Mouse (Mus musculus) myocyte (in vitro differentiated cells): ENCODE measurements around the gene Arhgap17. TPM values are rescaled to one million over a fixed set of nuclear protein-coding genes. Genes with fewer than 3 reads are reported as not detected.

Source experiments
- H3K27me3 ChIP-seq: one replicate; pipeline ENCODE4 v1.6.1; 2011; ENCODE audit not compliant: control insufficient read depth, insufficient read depth, insufficient read length
- H3K36me3 ChIP-seq: one replicate; pipeline ENCODE4 v1.6.1; 2011; ENCODE audit not compliant: control insufficient read depth, insufficient read depth
- H3K4me2 ChIP-seq: one replicate; pipeline ENCODE4 v1.6.1; 2011; ENCODE audit warnings: low read depth, control low read depth
- H3K4me3 ChIP-seq: one replicate; pipeline ENCODE4 v1.5.1; 2011; ENCODE audit warnings: mild to moderate bottlenecking, control low read depth, moderate library complexity
- H3K79me2 ChIP-seq: one replicate; pipeline ENCODE4 v1.6.1; 2011; ENCODE audit not compliant: control insufficient read depth, insufficient read depth
- H3ac ChIP-seq: one replicate; pipeline ENCODE4 v1.6.1; 2011; ENCODE audit not compliant: control insufficient read depth, insufficient read length
- CEBPB ChIP-seq: IDR thresholded peaks from 2 replicates; pipeline ENCODE4 v1.6.1; 2011; ENCODE audit warnings: mild to moderate bottlenecking, moderate library complexity; ENCODE audit not compliant: poor library complexity, insufficient read depth, severe bottlenecking
- E2F4 ChIP-seq: IDR thresholded peaks from one replicate; pipeline ENCODE4 v1.6.1; 2011; ENCODE audit warnings: mild to moderate bottlenecking, control low read depth, moderate library complexity; ENCODE audit not compliant: insufficient read depth
- MAX ChIP-seq: IDR thresholded peaks from one replicate; pipeline ENCODE4 v1.6.1; 2011; ENCODE audit warnings: low read depth, mild to moderate bottlenecking, control low read depth
- MYOD1 ChIP-seq, 3 experiments: IDR thresholded peaks; one replicate each; pipeline ENCODE4 v1.6.1; 2011; ENCODE audit warnings: control low read depth in 2 of 3, low read depth in 2 of 3, mild to moderate bottlenecking in 2 of 3, moderate library complexity in 1 of 3; ENCODE audit not compliant: insufficient read length in 2 of 3, control insufficient read depth in 1 of 3
- MYOG ChIP-seq, 3 experiments: IDR thresholded peaks; one replicate each; pipeline ENCODE4 v1.6.1; 2011; ENCODE audit warnings: control low read depth in 2 of 3, low read depth in 2 of 3, mild to moderate bottlenecking in 2 of 3; ENCODE audit not compliant: insufficient read length in 2 of 3, control insufficient read depth in 1 of 3, insufficient read depth in 1 of 3
- POLR2A ChIP-seq: IDR thresholded peaks from one replicate; pipeline ENCODE4 v1.6.1; 2011; ENCODE audit warnings: low read depth, mild to moderate bottlenecking, control low read depth, moderate library complexity; ENCODE audit not compliant: insufficient read length
- POLR2AphosphoS2 ChIP-seq: IDR thresholded peaks from one replicate; pipeline ENCODE4 v1.6.1; 2011; ENCODE audit warnings: low read depth, control low read depth; ENCODE audit not compliant: insufficient read length
- REST ChIP-seq: IDR thresholded peaks from one replicate; pipeline ENCODE4 v1.6.1; 2011; ENCODE audit warnings: mild to moderate bottlenecking, control low read depth, moderate library complexity; ENCODE audit not compliant: insufficient read depth, insufficient read length
- SRF ChIP-seq: IDR thresholded peaks from one replicate; pipeline ENCODE4 v1.6.1; 2011; ENCODE audit warnings: low read depth; ENCODE audit not compliant: control insufficient read depth, insufficient read length
- TCF12 ChIP-seq: IDR thresholded peaks from one replicate; pipeline ENCODE4 v1.6.1; 2011; ENCODE audit warnings: mild to moderate bottlenecking, control low read depth; ENCODE audit not compliant: poor library complexity, insufficient read depth, severe bottlenecking
- TCF3 ChIP-seq: IDR thresholded peaks from one replicate; pipeline ENCODE4 v1.6.1; 2011; ENCODE audit warnings: low read depth, control low read depth; ENCODE audit not compliant: insufficient read length
- USF1 ChIP-seq: IDR thresholded peaks from one replicate; pipeline ENCODE4 v1.6.1; 2011; ENCODE audit warnings: low read depth, mild to moderate bottlenecking, control low read depth, moderate library complexity
- polyA plus RNA-seq: library from polyadenylated mRNA; unstranded; fragments of >200 nt; fragmentation: generic; extraction: Trizol; gene quantifications from one replicate; pipeline ENCODE4 v1.2.1, GENCODE M21; 2012; ENCODE audit warnings: missing spikeins

Arhgap17 gene
- polyA plus RNA-seq, 1 experiment, result 18.0 TPM

DNA sequence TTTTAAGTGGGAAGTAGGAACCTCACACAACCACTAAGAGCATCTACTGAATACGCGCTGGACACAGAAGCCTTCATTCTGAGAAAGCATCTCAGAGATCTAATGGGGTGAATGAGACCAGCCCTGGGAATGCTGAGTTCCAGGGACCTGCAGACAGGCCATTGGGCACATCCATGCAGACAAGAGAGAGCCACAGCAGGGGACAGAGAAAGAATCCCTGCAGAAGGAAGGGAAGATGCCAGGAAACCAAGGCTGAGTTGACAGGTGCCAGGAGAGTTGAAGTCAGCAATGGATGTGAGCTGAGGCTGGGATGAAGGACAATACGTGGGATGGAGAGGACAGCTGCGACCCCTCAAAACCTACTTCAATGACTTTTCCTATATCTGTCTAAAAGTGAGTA lies 16.6 kb downstream of the Arhgap17 start:
- no peak overlapping the region for H3ac ChIP-seq
- H3K4me3 ChIP-seq, result no peak overlapping the region
- peaks cover 3% of the 10 kb centered on the region for H3K36me3 ChIP-seq
- no peaks in the 10 kb centered on the region for H3K27me3 ChIP-seq
- TF ChIP-seq E2F4 (no peak), POLR2AphosphoS2 (no peak), REST (no peak), TCF3 (no peak), CEBPB (no peak), TCF12 (no peak), MYOD1 (IDR thresholded peaks at IDR 0.05; ENCODE audit: control insufficient read depth in 1 of 3, insufficient read length in 2 of 3, low read depth in 2 of 3) (peak in 1 of 3 experiments; percentile 11)
- no peak overlapping the region for H3K4me2 ChIP-seq
- H3K79me2 ChIP-seq, result peaks cover 75% of the 10 kb centered on the region

GRCm38 (mm10) chr7:123350243-123350642 lies 19.5 kb downstream of the Arhgap17 start:
- H3K36me3 ChIP-seq, result no peaks in the 10 kb centered on the region
- peaks cover 83% of the 10 kb centered on the region for H3K79me2 ChIP-seq
- no peak overlapping the region for H3ac ChIP-seq
- no peak overlapping the region for H3K4me3 ChIP-seq
- TF ChIP-seq MAX (no peak), POLR2A (no peak), SRF (no peak), TCF3 (no peak), POLR2AphosphoS2 (no peak), CEBPB (no peak), REST (no peak), MYOD1 (IDR thresholded peaks at IDR 0.05; ENCODE audit: control insufficient read depth in 1 of 3, insufficient read length in 2 of 3, low read depth in 2 of 3) (no peak)
- H3K27me3 ChIP-seq, result no peaks in the 10 kb centered on the region
- no peak overlapping the region for H3K4me2 ChIP-seq

DNA sequence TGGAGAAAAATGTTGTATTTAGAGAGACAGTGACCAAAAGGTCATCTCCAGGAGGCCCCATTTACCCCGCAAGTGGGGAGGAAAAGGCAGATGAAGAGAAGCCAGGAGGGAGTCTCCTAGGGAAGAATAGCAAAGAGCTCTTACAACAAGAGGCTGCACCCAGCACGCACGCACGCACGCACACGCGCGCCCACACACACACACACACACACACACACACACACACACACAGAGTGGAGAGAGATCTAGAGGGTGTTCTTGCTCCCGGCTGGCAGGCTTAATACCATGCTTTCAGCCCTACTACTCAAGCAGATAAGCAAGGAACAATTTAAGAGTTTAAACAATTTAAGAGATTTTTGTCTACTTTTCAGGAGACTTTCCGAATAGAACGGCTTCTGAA lies 19.9 kb downstream of the Arhgap17 start:
- Histone ChIP-seq H3K27me3 (no peaks in the 10 kb centered on the region), H3K79me2 (peaks cover 86% of the 10 kb centered on the region), H3K4me3 (no peak overlapping the region), H3ac (no peak overlapping the region), H3K36me3 (no peaks in the 10 kb centered on the region), H3K4me2 (no peak overlapping the region)
- TF ChIP-seq POLR2AphosphoS2 (no peak), MYOD1 (IDR thresholded peaks at IDR 0.05; ENCODE audit: control insufficient read depth in 1 of 3, insufficient read length in 2 of 3, low read depth in 2 of 3) (no peak), MYOG (IDR thresholded peaks at IDR 0.05; ENCODE audit: control insufficient read depth in 1 of 3, insufficient read depth in 1 of 3, insufficient read length in 2 of 3, low read depth in 2 of 3) (no peak), POLR2A (no peak), REST (no peak), TCF3 (no peak), TCF12 (no peak), USF1 (no peak), E2F4 (no peak), SRF (no peak), MAX (no peak), CEBPB (no peak)

DNA sequence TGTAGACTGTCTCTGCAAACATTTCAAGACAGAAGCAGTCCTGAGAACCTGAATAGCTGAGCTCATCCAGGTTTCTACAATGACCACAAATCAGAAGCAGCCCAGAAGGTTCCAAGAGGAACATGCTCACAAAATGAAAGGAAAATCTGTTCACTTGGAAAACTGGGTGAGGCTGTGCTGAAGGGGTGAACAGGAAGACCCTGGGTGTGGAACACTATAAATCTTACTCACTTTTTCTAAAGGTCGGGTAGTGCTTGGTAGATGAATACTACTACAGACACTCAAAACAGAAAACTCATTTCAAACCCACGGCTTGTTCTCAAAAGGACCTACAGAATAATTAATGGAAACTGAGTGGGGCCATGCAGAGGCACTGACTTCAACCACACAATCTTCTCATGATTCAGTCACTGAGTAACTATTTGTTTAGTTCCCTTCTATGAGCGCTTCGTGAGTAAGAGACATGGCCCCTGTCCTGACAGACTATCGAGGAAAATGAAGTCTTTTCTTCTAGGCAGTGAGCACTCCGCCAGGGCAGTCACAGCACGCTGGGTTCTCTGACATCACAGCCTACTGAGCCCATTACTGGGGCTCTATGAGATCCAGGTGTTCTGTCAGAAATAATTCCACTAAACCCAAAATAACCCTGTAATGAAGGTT lies 23.0 kb downstream of the Arhgap17 start:
- no peak overlapping the region for H3K4me2 ChIP-seq
- no peak overlapping the region for H3ac ChIP-seq
- H3K27me3 ChIP-seq, result no peaks in the 10 kb centered on the region
- no peak for TF ChIP-seq SRF
- no peak for TF ChIP-seq MYOD1 (IDR thresholded peaks at IDR 0.05; ENCODE audit: control insufficient read depth in 1 of 3, insufficient read length in 2 of 3, low read depth in 2 of 3)
- no peak for TF ChIP-seq MYOG (IDR thresholded peaks at IDR 0.05; ENCODE audit: control insufficient read depth in 1 of 3, insufficient read depth in 1 of 3, insufficient read length in 2 of 3, low read depth in 2 of 3)
- no peak for TF ChIP-seq USF1
- no peak for TF ChIP-seq MAX
- TF ChIP-seq E2F4, result no peak
- no peak for TF ChIP-seq POLR2AphosphoS2
- no peak for TF ChIP-seq CEBPB
- no peak for TF ChIP-seq TCF3
- no peak for TF ChIP-seq REST
- TF ChIP-seq POLR2A, result no peak
- H3K36me3 ChIP-seq, result no peaks in the 10 kb centered on the region
- H3K79me2 ChIP-seq, result peaks cover 88% of the 10 kb centered on the region
- no peak overlapping the region for H3K4me3 ChIP-seq

DNA sequence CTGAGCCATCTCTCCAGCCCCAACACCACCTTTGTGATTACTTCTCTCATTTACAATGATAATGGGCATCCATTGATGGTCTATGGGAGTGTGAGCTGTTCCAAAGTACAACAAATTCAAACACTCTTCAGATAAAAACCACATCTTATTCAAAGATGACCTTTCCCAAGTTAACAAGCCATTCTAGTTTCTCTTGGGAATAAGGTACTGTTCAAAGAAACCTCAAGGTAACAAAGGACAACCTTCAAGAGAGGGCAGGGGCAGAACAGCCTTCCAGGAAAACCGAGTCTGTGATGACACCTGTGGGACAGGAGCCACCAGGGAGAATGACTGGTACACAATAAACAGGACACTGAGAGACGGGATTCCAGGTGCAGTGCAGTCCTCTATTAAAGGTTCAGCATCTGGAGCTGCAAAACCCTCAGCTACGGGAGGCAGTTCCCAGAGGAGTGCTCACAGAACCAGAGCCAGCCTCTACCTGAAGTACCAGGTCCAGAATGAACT lies 24.6 kb downstream of the Arhgap17 start:
- no peaks in the 10 kb centered on the region for H3K27me3 ChIP-seq
- H3K36me3 ChIP-seq, result no peaks in the 10 kb centered on the region
- no peak overlapping the region for H3ac ChIP-seq
- H3K4me2 ChIP-seq, result no peak overlapping the region
- peaks cover 88% of the 10 kb centered on the region for H3K79me2 ChIP-seq
- no peak overlapping the region for H3K4me3 ChIP-seq
- no peak for TF ChIP-seq POLR2AphosphoS2
- TF ChIP-seq POLR2A, result no peak
- TF ChIP-seq MYOG (IDR thresholded peaks at IDR 0.05; ENCODE audit: control insufficient read depth in 1 of 3, insufficient read depth in 1 of 3, insufficient read length in 2 of 3, low read depth in 2 of 3), result no peak
- no peak for TF ChIP-seq CEBPB
- TF ChIP-seq MYOD1 (IDR thresholded peaks at IDR 0.05; ENCODE audit: control insufficient read depth in 1 of 3, insufficient read length in 2 of 3, low read depth in 2 of 3), result no peak
- TF ChIP-seq E2F4, result no peak
- TF ChIP-seq REST, result no peak
